Mouse (Mus musculus) Muller cell, postnatal 12 days (primary cell): ENCODE measurements around the gene Bcas1.

Experiments
- DNase-seq: peaks from one replicate; pipeline ENCODE4 v3.0.0-alpha.2; 2015; ENCODE audit errors: inconsistent ontology term

The Bcas1 gene

GRCm38 (mm10) chr2:170418748-170419147 lies 8.9 kb downstream of the Bcas1 start:
- no peak for DNase-seq

- DNase-seq, result no peak
Observed at GRCm38 (mm10) chr2:170411490-170412168, 16.0 kb downstream of the Bcas1 start.

GRCm38 (mm10) chr2:170410677-170411489 lies 16.8 kb downstream of the Bcas1 start:
- no peak for DNase-seq

- DNase-seq, result peak; percentile 19
Observed at GRCm38 (mm10) chr2:170406438-170406837, 21.2 kb downstream of the Bcas1 start.

GRCm38 (mm10) chr2:170404781-170405573 lies 22.7 kb downstream of the Bcas1 start:
- DNase-seq, result no peak

- no peak for DNase-seq
Observed at GRCm38 (mm10) chr2:170403666-170404385, 23.8 kb downstream of the Bcas1 start.

- peak; percentile 68 for DNase-seq
Observed at GRCm38 (mm10) chr2:170401211-170401799, 26.3 kb downstream of the Bcas1 start.

- DNase-seq, result peak; percentile 16
Observed at GRCm38 (mm10) chr2:170400666-170401065, 27.0 kb downstream of the Bcas1 start.

- DNase-seq, result no peak
Observed at GRCm38 (mm10) chr2:170391994-170392393, 35.7 kb downstream of the Bcas1 start.

GRCm38 (mm10) chr2:170388320-170388719 lies 39.3 kb downstream of the Bcas1 start:
- DNase-seq, result no peak

GRCm38 (mm10) chr2:170385556-170385955 lies 42.1 kb downstream of the Bcas1 start:
- DNase-seq, result peak; percentile 59

GRCm38 (mm10) chr2:170384770-170385169 lies 42.9 kb downstream of the Bcas1 start:
- DNase-seq, result peak; percentile 82

GRCm38 (mm10) chr2:170373391-170373790 lies 54.3 kb downstream of the Bcas1 start:
- no peak for DNase-seq

- DNase-seq, result no peak
Observed at GRCm38 (mm10) chr2:170365676-170366075, 62.0 kb downstream of the Bcas1 start.

GRCm38 (mm10) chr2:170365271-170365670 lies 62.4 kb downstream of the Bcas1 start:
- peak; percentile 69 for DNase-seq

- DNase-seq, result no peak
Observed at GRCm38 (mm10) chr2:170356667-170357374, 70.8 kb downstream of the Bcas1 start.

GRCm38 (mm10) chr2:170354963-170355367 lies 72.7 kb downstream of the Bcas1 start:
- DNase-seq, result peak; percentile 92

- no peak for DNase-seq
Observed at GRCm38 (mm10) chr2:170352273-170352672, 75.4 kb downstream of the Bcas1 start.

GRCm38 (mm10) chr2:170351847-170352246 lies 75.8 kb downstream of the Bcas1 start:
- DNase-seq, result no peak

- DNase-seq, result no peak
Observed at GRCm38 (mm10) chr2:170349784-170350183, 77.9 kb downstream of the Bcas1 start.
